Mouse (Mus musculus): ENCODE measurements at regions not wholly inside any gene's neighbourhood (a gene's known extent, or its start where the extent isn't known, plus 50 kb on each side); places are given as distances from the start of the nearest gene placed in this dataset.
A peak's percentile ranks its signal among the peaks of the same experiment; 100 is the strongest.

- Histone ChIP-seq H3K9ac (ENCODE audit: low read depth, low read length) (no peak overlapping the region), H3K9me3 (ENCODE audit: control insufficient read depth, low read length) (no peaks in the 10 kb centered on the region), H3K4me3 (ENCODE audit: low read length) (no peak overlapping the region), H3K27ac (ENCODE audit: low read depth, low read length) (no peak overlapping the region), H3K36me3 (ENCODE audit: control insufficient read depth, insufficient read depth, low read length) (no peaks in the 10 kb centered on the region), H3K4me1 (ENCODE audit: control insufficient read depth, insufficient read depth, low read depth, low read length) (no peaks in the 10 kb centered on the region), H3K27me3 (replicated peaks; ENCODE audit: control insufficient read depth, insufficient read depth, low read length) (no peaks in the 10 kb centered on the region), H3K4me2 (ENCODE audit: low read length) (no peak overlapping the region)
- peak; percentile 76 for ATAC-seq
- WGBS = 48% methylated on average over 2 of the region's 2 CpGs
Measured at GRCm38 (mm10) chr6:44408331-44409195, 650.6 kb upstream of the Cntnap2 start.

All from hindbrain, embryonic 16.5 days (tissue).